Mouse (Mus musculus): ENCODE results near the gene Tuba3a. TPM values are rescaled to one million over a fixed set of nuclear protein-coding genes. Genes with fewer than 3 reads are reported as not detected.
A peak's percentile ranks its signal among the peaks of the same experiment; 100 is the strongest.

Tuba3a gene
- total RNA-seq, 2 experiments from 2014 or later, result not detected

DNA sequence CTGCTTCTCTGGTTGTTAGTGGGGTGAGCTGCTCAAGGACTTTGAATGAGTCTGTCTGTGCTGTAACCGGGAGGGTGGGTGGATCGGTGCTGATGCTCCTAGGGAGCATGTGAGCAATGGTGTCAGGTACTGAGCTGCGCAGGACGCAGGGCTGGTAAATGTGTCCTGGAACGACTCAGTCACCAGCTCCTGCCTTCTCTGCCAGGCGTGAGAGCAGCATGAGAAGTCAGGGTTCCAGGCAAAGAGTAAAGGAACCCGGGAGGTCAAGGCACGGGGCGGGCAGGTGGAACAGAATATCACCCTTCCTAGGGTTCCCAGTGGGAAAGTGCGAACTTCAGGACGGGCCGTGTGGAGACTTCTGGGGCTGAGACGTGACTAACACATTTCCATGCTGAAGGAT is 19.8 kb downstream of the Tuba3a start:
- DNase-seq, result no peak

DNA sequence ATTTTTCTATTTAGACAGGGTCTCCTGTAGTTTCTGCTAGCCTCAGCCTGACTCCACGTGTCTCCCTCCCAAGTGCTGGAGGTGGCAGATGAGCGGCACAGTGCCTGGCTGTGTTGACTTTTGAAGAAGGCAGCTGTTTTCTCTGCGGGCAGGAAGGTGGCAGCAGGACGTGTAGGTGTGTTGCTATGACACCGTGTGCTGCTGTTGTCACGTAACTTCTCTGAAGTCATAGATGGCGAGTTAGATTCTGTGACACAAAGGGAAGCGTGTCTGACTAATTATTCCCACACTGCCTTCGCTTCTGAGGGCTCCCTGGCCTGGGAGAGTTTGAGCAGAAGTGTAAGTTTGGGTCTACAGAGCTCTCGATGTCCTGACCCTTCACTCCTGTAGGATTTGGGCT is 20.6 kb downstream of the Tuba3a start:
- DNase-seq, result no peak

DNA sequence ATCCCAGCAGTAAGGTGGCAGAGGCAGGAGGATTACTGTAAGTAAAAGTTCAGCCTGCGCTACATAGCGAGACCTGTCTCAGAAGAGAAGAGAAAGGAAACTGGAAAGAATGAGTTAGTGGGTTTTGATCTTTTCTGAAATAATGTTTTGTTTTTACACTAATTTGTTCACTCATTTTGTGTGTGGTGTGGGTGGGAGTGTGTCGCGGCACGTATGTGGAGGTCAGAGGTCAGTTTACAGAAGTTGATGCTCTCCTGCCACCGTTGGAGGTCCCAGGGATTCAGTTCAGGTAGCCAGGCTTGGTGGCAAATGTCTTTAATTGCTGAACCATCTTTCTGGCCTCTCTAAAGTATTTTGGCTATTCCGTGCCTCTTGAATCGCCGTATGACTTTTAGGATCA is 21.6 kb downstream of the Tuba3a start:
- no peak for DNase-seq

GRCm38 (mm10) chr6:125260006-125260555 is 25.8 kb downstream of the Tuba3a start:
- DNase-seq, result no peak

DNA sequence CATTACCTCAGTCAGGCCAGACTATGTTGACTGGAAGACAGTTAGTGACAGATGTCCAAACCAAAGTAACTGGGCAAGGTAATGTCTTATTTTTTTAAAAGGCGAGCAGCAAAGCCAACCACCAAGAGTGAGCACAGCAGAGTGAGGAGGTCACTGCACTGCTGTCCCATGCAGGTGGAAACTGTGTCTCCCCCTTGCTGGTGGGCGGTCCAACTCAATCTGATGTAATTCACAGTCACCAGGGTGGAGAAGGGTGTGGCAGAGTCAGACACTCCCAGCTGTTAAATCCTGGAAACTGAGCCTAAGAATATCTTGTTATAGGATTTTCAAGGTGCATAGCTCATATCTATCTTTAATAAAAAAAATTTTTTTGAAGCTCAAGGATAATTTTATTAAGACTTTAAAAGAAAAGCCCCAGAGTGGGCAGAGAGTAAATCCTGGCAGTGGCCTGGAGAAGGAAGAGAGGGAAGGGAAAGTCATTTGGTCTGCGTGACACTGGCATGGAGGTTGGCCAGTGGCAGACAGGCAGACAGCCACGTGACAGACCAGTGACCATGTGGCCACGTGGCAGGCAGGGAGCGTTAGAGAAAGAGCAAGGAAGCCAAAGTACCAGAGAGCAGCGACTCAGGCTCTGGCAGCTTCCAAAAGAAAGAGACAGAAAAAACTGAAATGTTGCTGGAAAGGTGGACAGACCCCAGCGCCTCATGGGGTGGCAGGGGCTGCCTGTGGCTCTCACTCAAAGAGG is 29.4 kb downstream of the Tuba3a start:
- peak; percentile 63 to 67 for DNase-seq

DNA sequence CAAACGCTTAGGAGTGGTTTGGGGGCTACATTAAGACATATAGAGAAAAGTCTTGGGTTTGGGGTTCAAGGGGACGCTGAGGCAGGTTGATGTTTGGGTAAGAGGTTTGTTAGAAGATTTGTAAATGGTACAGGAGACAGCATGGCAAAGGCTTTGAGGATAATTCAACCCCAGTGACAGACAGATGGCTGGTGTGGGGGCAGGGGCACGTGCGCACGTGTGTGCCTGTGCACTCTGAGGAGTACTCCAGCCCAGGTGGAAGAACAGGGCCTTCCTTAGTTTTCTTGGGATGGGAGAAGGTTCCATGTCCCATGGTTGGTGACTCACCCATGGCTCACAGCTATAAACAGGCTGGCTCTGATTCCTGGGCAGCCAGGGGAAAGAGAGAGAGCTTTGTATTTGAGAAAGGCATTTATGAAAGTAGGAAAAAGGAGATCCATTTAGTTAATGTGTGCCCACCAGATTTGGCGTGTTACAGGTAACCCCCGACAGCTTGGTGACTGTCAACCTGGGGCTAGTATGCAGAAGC is 30.3 kb downstream of the Tuba3a start:
- DNase-seq, result no peak

GRCm38 (mm10) chr6:125253863-125254715 is 31.8 kb downstream of the Tuba3a start:
- DNase-seq, result no peak

- no peak for DNase-seq
Observed at GRCm38 (mm10) chr6:125252711-125253110, 33.1 kb downstream of the Tuba3a start.

GRCm38 (mm10) chr6:125252285-125252684 is 33.6 kb downstream of the Tuba3a start:
- DNase-seq, result no peak

DNA sequence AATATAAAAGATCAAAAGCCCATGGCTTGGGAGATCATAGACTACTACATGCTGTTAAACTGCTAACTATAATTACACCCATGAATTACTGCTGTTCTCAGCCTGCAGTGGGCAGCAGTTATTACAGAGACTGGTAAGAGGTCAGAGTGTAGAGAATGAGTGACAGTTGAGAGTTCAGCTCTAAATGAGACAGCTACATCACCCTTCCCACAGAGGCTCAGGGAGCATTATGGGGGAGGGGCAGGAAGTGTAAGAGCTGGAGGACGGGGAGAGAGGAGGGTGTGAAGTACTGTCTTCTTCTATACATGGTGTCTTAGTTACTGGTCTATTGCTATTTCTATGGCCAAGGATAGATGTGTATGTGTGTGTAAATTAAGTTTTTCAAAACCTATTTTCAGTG is 41.3 kb downstream of the Tuba3a start:
- DNase-seq, result no peak

DNA sequence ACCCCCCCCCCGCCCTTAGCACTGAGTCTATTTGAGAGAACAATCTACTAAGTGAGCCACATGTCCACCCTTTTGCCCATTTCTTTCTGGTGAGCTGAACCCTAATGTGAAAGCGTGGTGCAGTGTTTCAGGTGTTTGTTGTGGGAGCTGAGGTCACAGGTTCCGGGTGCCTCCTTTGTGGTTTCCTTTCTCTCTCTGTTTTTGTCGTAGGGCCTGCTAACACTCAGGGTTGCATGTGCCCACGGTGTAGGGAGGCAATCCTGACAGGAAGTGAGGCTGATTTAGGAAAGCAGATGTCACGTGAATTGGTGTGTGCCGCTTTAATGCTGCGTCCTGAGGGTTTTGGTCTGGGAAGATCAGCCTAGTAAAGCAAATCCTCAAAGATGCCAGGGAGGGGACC is 44.3 kb downstream of the Tuba3a start:
- no peak for DNase-seq

DNA sequence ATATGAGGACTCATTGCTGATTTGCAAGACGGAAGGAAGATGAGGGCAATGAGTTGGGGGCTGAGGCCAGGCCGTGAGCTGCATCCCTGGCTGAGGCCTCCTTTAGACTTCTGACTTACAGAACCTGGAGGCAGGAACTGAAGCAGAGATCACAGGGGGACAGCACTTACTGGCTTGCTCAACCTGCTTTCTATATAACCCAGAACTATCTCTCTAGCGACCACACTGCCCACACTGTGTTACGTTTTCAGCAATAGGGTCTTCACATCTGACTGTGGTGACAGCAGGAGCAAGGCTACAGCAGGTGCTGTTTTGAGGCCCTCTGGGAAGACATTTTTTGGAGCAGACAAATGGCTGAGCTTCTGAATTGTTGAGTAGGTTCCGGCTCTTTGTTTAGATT is 45.2 kb downstream of the Tuba3a start:
- no peak for DNase-seq

- DNase-seq, result no peak
Observed at GRCm38 (mm10) chr6:125239547-125239946, 46.3 kb downstream of the Tuba3a start.

DNA sequence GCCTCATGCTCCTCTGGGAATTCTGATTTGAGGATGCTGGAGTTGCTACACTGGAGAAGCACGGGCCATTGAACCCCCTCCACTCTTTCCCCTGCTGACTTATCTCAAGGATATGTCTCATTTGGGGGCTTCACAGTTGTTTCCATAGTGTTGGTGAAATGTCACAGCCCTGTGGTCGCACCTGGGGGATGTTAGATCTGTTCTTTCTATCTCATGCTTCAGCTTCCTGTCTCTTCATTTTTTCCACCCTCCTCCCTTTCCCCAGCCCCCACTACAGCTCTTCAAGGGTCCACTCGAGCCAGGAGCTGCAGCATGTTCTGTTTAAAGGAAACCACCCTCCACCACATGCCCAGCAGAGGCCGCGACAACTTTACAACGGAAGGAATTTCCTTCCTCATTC is 47.4 kb downstream of the Tuba3a start:
- no peak for DNase-seq

DNA sequence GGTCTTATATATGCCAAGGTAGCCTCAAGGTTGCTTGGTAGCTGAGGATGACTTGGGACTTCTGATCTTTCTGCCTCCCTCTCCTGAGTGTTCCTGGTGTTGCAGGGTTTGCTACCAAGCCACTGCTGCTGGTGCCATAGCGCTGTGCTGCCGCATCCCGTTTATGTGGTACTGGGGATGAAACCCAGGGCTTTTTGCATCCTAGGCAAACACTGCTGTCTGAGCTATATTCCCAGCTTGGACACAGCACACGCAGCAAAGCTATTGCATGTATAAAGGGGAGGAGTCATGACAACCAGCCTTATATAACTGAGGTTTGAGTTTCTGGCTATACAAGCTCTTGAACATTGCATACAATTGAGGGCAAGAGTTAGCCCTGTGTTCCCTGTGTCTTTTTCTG is 48.4 kb downstream of the Tuba3a start:
- no peak for DNase-seq

- DNase-seq, result no peak
Observed at GRCm38 (mm10) chr6:125236782-125237181, 49.1 kb downstream of the Tuba3a start, which contains the start of gene Cd27. TSS of gene Cd27 (minus strand) at chr6:125237010.

DNA sequence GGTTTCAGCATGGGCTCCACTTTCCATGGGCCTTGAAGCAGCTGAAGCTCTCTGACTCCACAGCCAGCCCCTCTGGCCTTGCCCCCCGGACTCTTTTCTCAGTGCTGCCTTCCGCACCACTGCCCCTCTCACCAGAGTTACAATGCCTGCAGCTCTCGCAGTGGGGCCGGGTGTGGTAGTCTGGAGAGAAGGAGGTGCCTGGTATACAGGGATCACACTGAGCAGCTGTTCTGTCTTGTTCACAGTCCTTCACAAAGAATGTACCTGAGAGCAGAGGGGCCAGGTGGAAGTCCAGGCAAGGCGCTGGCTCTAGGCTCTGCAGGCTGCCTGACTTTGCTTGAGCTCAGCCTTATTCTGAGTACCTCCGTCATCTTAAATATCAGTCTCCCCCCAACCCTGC is 49.5 kb downstream of the Tuba3a start:
- no peak for DNase-seq

DNA sequence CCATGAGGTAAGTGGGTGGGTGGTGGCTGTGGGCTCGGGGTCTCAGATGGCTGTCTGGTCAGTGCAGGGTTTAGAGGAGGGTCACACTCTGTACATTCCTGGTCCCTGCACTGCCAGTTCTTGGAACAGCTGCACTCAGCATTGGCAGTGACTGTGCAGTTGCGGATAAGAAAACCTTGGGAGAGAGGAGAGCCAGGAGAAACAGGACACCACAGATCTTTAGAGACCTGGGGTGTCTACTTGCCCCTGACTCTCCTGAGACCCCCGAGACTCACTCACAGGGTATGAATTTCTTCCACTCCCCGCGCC is 51.4 kb downstream of the Tuba3a start:
- no peak for DNase-seq

GRCm38 (mm10) chr6:125233816-125234519 is 51.9 kb downstream of the Tuba3a start:
- DNase-seq, result no peak

- DNase-seq, result no peak
Observed at GRCm38 (mm10) chr6:125232516-125232915, 53.3 kb downstream of the Tuba3a start.

GRCm38 (mm10) chr6:125232045-125232437 is 53.8 kb downstream of the Tuba3a start:
- DNase-seq, result no peak

Data from adrenal gland, postnatal 36 days (tissue).